Mouse (Mus musculus) adrenal gland, postnatal 10 days (tissue): ENCODE measurements around the gene Tmem115. TPM values are rescaled to one million over a fixed set of nuclear protein-coding genes. Genes with fewer than 3 reads are reported as not detected.
"Not testable (repeated sequence)": the region's sequence is repeated elsewhere in the genome, so short reads cannot be mapped to it uniquely, and the experiment has no call there.

ENCODE experiments used
- DNase-seq: peaks from one replicate; pipeline ENCODE4 v3.0.0; 2021; ENCODE audit warnings: mixed read lengths
- total RNA-seq, 2 experiments: library from RNA; stranded (reverse); gene quantifications; 2 replicates each; pipeline ENCODE4 v1.2.3; 2021

The Tmem115 gene
- total RNA-seq, 2 experiments from 2014 or later = 31.4 to 37.6 TPM

GRCm38 (mm10) chr9:107550491-107551116, 16.9 kb downstream of the Tmem115 start:
- no peak for DNase-seq

- DNase-seq = peak; percentile 84
These were observed 17.6 kb downstream of the Tmem115 start, which contains the start of gene Rassf1 for GRCm38 (mm10) chr9:107551117-107551889. TSS of gene Rassf1 (plus strand) at chr9:107551555.

- DNase-seq = no peak
These were observed 18.2 kb downstream of the Tmem115 start for GRCm38 (mm10) chr9:107551890-107552355.

GRCm38 (mm10) chr9:107552690-107553393, 19.1 kb downstream of the Tmem115 start:
- DNase-seq = no peak

- DNase-seq = peak; percentile 61
These were observed 20.0 kb downstream of the Tmem115 start for GRCm38 (mm10) chr9:107553541-107554318.

- peak; percentile 96 for DNase-seq
These were observed 20.6 kb downstream of the Tmem115 start for GRCm38 (mm10) chr9:107554319-107554825.

GRCm38 (mm10) chr9:107555031-107555457, 21.3 kb downstream of the Tmem115 start:
- peak; percentile 75 for DNase-seq

GRCm38 (mm10) chr9:107555701-107556100, 22.0 kb downstream of the Tmem115 start:
- DNase-seq = no peak

GRCm38 (mm10) chr9:107556346-107556745, 22.6 kb downstream of the Tmem115 start:
- DNase-seq = no peak

- DNase-seq = peak; percentile 96
These were observed 29.4 kb downstream of the Tmem115 start, which contains the start of gene Tusc2 for GRCm38 (mm10) chr9:107563029-107563581. TSS of gene Tusc2 (plus strand) at chr9:107563255.

- DNase-seq = not testable (repeated sequence)
These were observed 31.8 kb downstream of the Tmem115 start for GRCm38 (mm10) chr9:107565556-107565955.

GRCm38 (mm10) chr9:107566041-107566709, 32.4 kb downstream of the Tmem115 start:
- DNase-seq = peak; percentile 92

- DNase-seq = peak; percentile 49
These were observed 33.1 kb downstream of the Tmem115 start for GRCm38 (mm10) chr9:107566855-107567254.

GRCm38 (mm10) chr9:107567702-107568319, 34.1 kb downstream of the Tmem115 start, which contains the start of gene Hyal2:
TSS of gene Hyal2 (plus strand) at chr9:107567945.
- DNase-seq = peak; percentile 59

GRCm38 (mm10) chr9:107568331-107569261, 34.9 kb downstream of the Tmem115 start:
- DNase-seq = peak; percentile 91

- DNase-seq = no peak
These were observed 35.5 kb downstream of the Tmem115 start for GRCm38 (mm10) chr9:107569270-107569669.

GRCm38 (mm10) chr9:107570016-107570415, 36.3 kb downstream of the Tmem115 start:
- no peak for DNase-seq

GRCm38 (mm10) chr9:107570845-107571244, 37.1 kb downstream of the Tmem115 start:
- DNase-seq = no peak
